Mouse (Mus musculus) heart, embryonic 16.5 days (tissue): ENCODE results near the gene Golt1a. TPM values are rescaled to one million over a fixed set of nuclear protein-coding genes. Genes with fewer than 3 reads are reported as not detected.

Experiments used
- ATAC-seq: fragments of 200-750 bp; cut with Nextera tagmentation; replicated peaks from 2 replicates; pipeline ENCODE4 v1.8.0; 2017; ENCODE audit warnings: moderate number of reproducible peaks; ENCODE audit not compliant: insufficient read depth, low FRiP score; ENCODE audit errors: extremely low read depth
- H3K27ac ChIP-seq: fragments of 300-500 bp; sonication (generic); 2 replicates; pipeline ENCODE4 v1.5.1; 2014; ENCODE audit warnings: mild to moderate bottlenecking, low read length, control low read depth, moderate library complexity
- H3K27me3 ChIP-seq: fragments of 300-500 bp; sonication (generic); 2 replicates; pipeline ENCODE4 v1.6.1; 2014; ENCODE audit warnings: low read length, mixed read lengths; ENCODE audit not compliant: control insufficient read depth, insufficient read depth
- H3K36me3 ChIP-seq: fragments of 300-500 bp; sonication (generic); 2 replicates; pipeline ENCODE4 v1.6.1; 2014; ENCODE audit not compliant: control insufficient read depth, insufficient read depth
- H3K4me1 ChIP-seq: fragments of 300-500 bp; sonication (generic); 2 replicates; pipeline ENCODE4 v1.6.1; 2014; ENCODE audit warnings: low read length, mixed read lengths; ENCODE audit not compliant: control insufficient read depth, insufficient read depth
- H3K4me2 ChIP-seq: fragments of 300-500 bp; sonication (generic); 2 replicates; pipeline ENCODE4 v1.6.1; 2014; ENCODE audit warnings: low read depth, mild to moderate bottlenecking, control low read depth, low read length
- H3K4me3 ChIP-seq: fragments of 300-500 bp; sonication (generic); 2 replicates; pipeline ENCODE4 v1.5.1; 2014; ENCODE audit warnings: mild to moderate bottlenecking, control low read depth, low read length
- H3K9ac ChIP-seq: fragments of 300-500 bp; sonication (generic); 2 replicates; pipeline ENCODE4 v1.6.1; 2014; ENCODE audit warnings: low read length, control low read depth
- H3K9me3 ChIP-seq: fragments of 300-500 bp; sonication (generic); replicated peaks from 2 replicates; pipeline ENCODE4 v1.6.1; 2016; ENCODE audit warnings: low read length; ENCODE audit not compliant: control insufficient read depth
- WGBS: fragments of 180-500 bp; shearing (Covaris S2); extraction: QIAGEN DNeasy Blood & Tissue Kit; methylation state at CpG from one replicate; pipeline ENCODE4 v1.1.7; 2014; 5-methylcytosine and 5-hydroxymethylcytosine counted together
- polyA plus RNA-seq: library from polyadenylated mRNA; unstranded; fragments of >200 nt; fragmentation: Nextera tagmentation; extraction: Ambion mirVana; gene quantifications from 2 replicates; pipeline ENCODE4 v1.2.1, GENCODE M21; 2015

Gene Golt1a
- polyA plus RNA-seq, result 0.17 TPM in 1 of 2 replicates, not detected in the other

- H3K4me3 ChIP-seq, result no peak within 1 kb of the TSS
- no peaks in the 10 kb centered on the region for H3K9me3 ChIP-seq
- WGBS, result 67% methylated on average over 14 of the region's 14 CpGs
- H3K4me2 ChIP-seq, result no peak within 1 kb of the TSS
- no peaks in the 10 kb centered on the region for H3K36me3 ChIP-seq
- no peak within 1 kb of the TSS for H3K27ac ChIP-seq
- H3K4me1 ChIP-seq, result peaks cover 8% of the 10 kb centered on the region
- ATAC-seq, result no peak
- no peaks in the 10 kb centered on the region for H3K27me3 ChIP-seq
- H3K9ac ChIP-seq, result no peak within 1 kb of the TSS
Observed at GRCm38 (mm10) chr1:133309652-133310267, at the start of gene Golt1a. Gene Golt1a, plus strand, starts transcription at chr1:133309800.

- H3K4me3 ChIP-seq, result no peak overlapping the region
- no peak overlapping the region for H3K4me2 ChIP-seq
- peaks cover 32% of the 10 kb centered on the region for H3K36me3 ChIP-seq
- peaks cover 13% of the 10 kb centered on the region for H3K4me1 ChIP-seq
- H3K27ac ChIP-seq, result no peak overlapping the region
- H3K9me3 ChIP-seq, result 0 out of 2 replicates have a peak, but pooled peaks cover 3% of the 10 kb centered on the region
- H3K27me3 ChIP-seq, result no peaks in the 10 kb centered on the region
- H3K9ac ChIP-seq, result no peak overlapping the region
- WGBS, result 85% methylated on average over 6 of the region's 6 CpGs
- ATAC-seq, result no peak
Observed at GRCm38 (mm10) chr1:133262628-133263027, 47.0 kb upstream of the Golt1a start.

- no peaks in the 10 kb centered on the region for H3K27me3 ChIP-seq
- 86% methylated on average over 7 of the region's 7 CpGs for WGBS
- no peak overlapping the region for H3K4me2 ChIP-seq
- H3K9me3 ChIP-seq, result 0 out of 2 replicates have a peak, but pooled peaks cover 3% of the 10 kb centered on the region
- H3K4me1 ChIP-seq, result peaks cover 14% of the 10 kb centered on the region
- no peak overlapping the region for H3K27ac ChIP-seq
- peaks cover 32% of the 10 kb centered on the region for H3K36me3 ChIP-seq
- no peak overlapping the region for H3K9ac ChIP-seq
- H3K4me3 ChIP-seq, result no peak overlapping the region
- no peak for ATAC-seq
Observed at GRCm38 (mm10) chr1:133263134-133263533, 46.5 kb upstream of the Golt1a start.

GRCm38 (mm10) chr1:133264367-133264766, 45.2 kb upstream of the Golt1a start:
- no peaks in the 10 kb centered on the region for H3K27me3 ChIP-seq
- ATAC-seq, result no peak
- H3K9ac ChIP-seq, result no peak overlapping the region
- H3K4me1 ChIP-seq, result peaks cover 14% of the 10 kb centered on the region
- peaks cover 30% of the 10 kb centered on the region for H3K36me3 ChIP-seq
- H3K9me3 ChIP-seq, result 0 out of 2 replicates have a peak, but pooled peaks cover 3% of the 10 kb centered on the region
- H3K4me3 ChIP-seq, result no peak overlapping the region
- no peak overlapping the region for H3K4me2 ChIP-seq
- 62% methylated on average over 12 of the region's 12 CpGs for WGBS
- H3K27ac ChIP-seq, result no peak overlapping the region

- Histone ChIP-seq H3K9me3 (0 out of 2 replicates have a peak, but pooled peaks cover 3% of the 10 kb centered on the region), H3K27me3 (no peaks in the 10 kb centered on the region), H3K9ac (no peak overlapping the region), H3K4me2 (no peak overlapping the region), H3K36me3 (peaks cover 25% of the 10 kb centered on the region), H3K27ac (no peak overlapping the region), H3K4me3 (no peak overlapping the region), H3K4me1 (peaks cover 18% of the 10 kb centered on the region)
- 57% methylated on average over 11 of the region's 11 CpGs for WGBS
- ATAC-seq, result no peak
Observed at GRCm38 (mm10) chr1:133265114-133265766, 44.4 kb upstream of the Golt1a start.

GRCm38 (mm10) chr1:133267094-133267493, 42.5 kb upstream of the Golt1a start:
- Histone ChIP-seq H3K9me3 (0 out of 2 replicates have a peak, but pooled peaks cover 2% of the 10 kb centered on the region), H3K27ac (no peak overlapping the region), H3K4me2 (no peak overlapping the region), H3K4me1 (peaks cover 19% of the 10 kb centered on the region), H3K4me3 (no peak overlapping the region), H3K27me3 (no peaks in the 10 kb centered on the region), H3K9ac (no peak overlapping the region), H3K36me3 (peaks cover 22% of the 10 kb centered on the region)
- 77% methylated on average over 3 of the region's 3 CpGs for WGBS
- no peak for ATAC-seq

- 34% methylated on average over 10 of the region's 10 CpGs for WGBS
- Histone ChIP-seq H3K4me1 (peaks cover 19% of the 10 kb centered on the region), H3K27ac (no peak overlapping the region), H3K9me3 (no peaks in the 10 kb centered on the region), H3K27me3 (no peaks in the 10 kb centered on the region), H3K9ac (peak overlapping the region; percentile 6; the same call in 1 of the 2 replicates), H3K36me3 (peaks cover 17% of the 10 kb centered on the region), H3K4me3 (no peak overlapping the region), H3K4me2 (no peak overlapping the region)
- ATAC-seq, result no peak; the same call in 1 of the 2 replicates
Observed at GRCm38 (mm10) chr1:133267813-133268492, 41.6 kb upstream of the Golt1a start.

- Histone ChIP-seq H3K4me3 (no peak overlapping the region), H3K9ac (no peak overlapping the region), H3K27ac (no peak overlapping the region), H3K36me3 (peaks cover 14% of the 10 kb centered on the region), H3K9me3 (no peaks in the 10 kb centered on the region), H3K27me3 (no peaks in the 10 kb centered on the region), H3K4me1 (peaks cover 19% of the 10 kb centered on the region), H3K4me2 (no peak overlapping the region)
- 75% methylated on average over 3 of the region's 3 CpGs for WGBS
- no peak for ATAC-seq
Observed at GRCm38 (mm10) chr1:133268503-133268902, 41.1 kb upstream of the Golt1a start.

GRCm38 (mm10) chr1:133270336-133270735, 39.3 kb upstream of the Golt1a start:
- Histone ChIP-seq H3K27ac (no peak overlapping the region), H3K4me3 (no peak overlapping the region), H3K36me3 (peaks cover 12% of the 10 kb centered on the region), H3K9ac (no peak overlapping the region), H3K27me3 (no peaks in the 10 kb centered on the region), H3K9me3 (no peaks in the 10 kb centered on the region), H3K4me1 (peaks cover 17% of the 10 kb centered on the region), H3K4me2 (no peak overlapping the region)
- ATAC-seq, result no peak
- 34% methylated on average over 6 of the region's 6 CpGs for WGBS
